Mouse (Mus musculus) MEL (cell line): Measurements from ENCODE around the gene Hsp90ab1. TPM values are rescaled to one million over a fixed set of nuclear protein-coding genes. Genes with fewer than 3 reads are reported as not detected.

Experiments
- DNase-seq: peaks from one replicate; pipeline ENCODE4 v3.0.0; 2011; ENCODE audit warnings: low read depth, low spot score
- H3K27ac ChIP-seq: 2 replicates; pipeline ENCODE4 v1.5.1; 2012; ENCODE audit warnings: low read depth, mild to moderate bottlenecking, control low read depth, low read length, moderate library complexity; ENCODE audit not compliant: control insufficient read depth
- H3K27me3 ChIP-seq, 2 experiments: fragments of 150-350 bp in 1 of 2; sonication (generic) in 1 of 2; 2 replicates each; pipeline ENCODE4 v1.6.1; 2012; ENCODE audit warnings: low read length in 2 of 2, mild to moderate bottlenecking in 2 of 2, improper control_type of control experiment in 1 of 2, moderate library complexity in 1 of 2; ENCODE audit not compliant: insufficient read depth in 2 of 2, control insufficient read depth in 1 of 2
- H3K36me3 ChIP-seq, 2 experiments: 2 replicates each; pipeline ENCODE4 v1.6.1; 2012 to 2014; ENCODE audit warnings: low read length in 2 of 2, improper control_type of control experiment in 1 of 2, inconsistent platforms in 1 of 2, mild to moderate bottlenecking in 1 of 2; ENCODE audit not compliant: insufficient read depth in 2 of 2, control insufficient read depth in 1 of 2
- H3K4me1 ChIP-seq, 2 experiments: fragments of 150-350 bp in 1 of 2; sonication (generic) in 1 of 2; 2 replicates each; pipeline ENCODE4 v1.6.1; 2012; ENCODE audit warnings: low read length in 2 of 2, improper control_type of control experiment in 1 of 2, mild to moderate bottlenecking in 1 of 2; ENCODE audit not compliant: insufficient read depth in 2 of 2, control insufficient read depth in 1 of 2
- H3K4me3 ChIP-seq, 2 experiments: fragments of 150-350 bp in 1 of 2; sonication (generic) in 1 of 2; 2 replicates each; pipeline ENCODE4 v1.5.1; 2012; ENCODE audit warnings: low read depth in 2 of 2, low read length in 2 of 2, mild to moderate bottlenecking in 2 of 2, moderate library complexity in 2 of 2, control low read depth in 1 of 2, improper control_type of control experiment in 1 of 2; ENCODE audit not compliant: control insufficient read depth in 1 of 2, insufficient read depth in 1 of 2
- H3K79me2 ChIP-seq: 2 replicates; pipeline ENCODE4 v1.6.1; 2012; ENCODE audit warnings: mild to moderate bottlenecking, low read length, moderate library complexity; ENCODE audit not compliant: control insufficient read depth, poor library complexity, insufficient read depth
- H3K9ac ChIP-seq: 2 replicates; pipeline ENCODE4 v1.6.1; 2012; ENCODE audit warnings: low read depth, mild to moderate bottlenecking, control low read depth, low read length, moderate library complexity; ENCODE audit not compliant: control insufficient read depth, poor library complexity, severe bottlenecking
- H3K9me3 ChIP-seq: fragments of 150-350 bp; sonication (generic); replicated peaks from 2 replicates; pipeline ENCODE4 v1.6.1; 2012; ENCODE audit warnings: mild to moderate bottlenecking, low read length, improper control_type of control experiment, moderate library complexity; ENCODE audit not compliant: insufficient read depth
- BHLHE40 ChIP-seq: IDR thresholded peaks from 2 replicates; pipeline ENCODE4 v1.6.1; 2012; ENCODE audit warnings: low read depth, mild to moderate bottlenecking, inconsistent platforms, low read length, improper control_type of control experiment, borderline replicate concordance
- CHD1 ChIP-seq: IDR thresholded peaks from 2 replicates; pipeline ENCODE4 v1.6.1; 2012; ENCODE audit warnings: low read depth, mild to moderate bottlenecking, inconsistent platforms, low read length, improper control_type of control experiment
- CHD2 ChIP-seq: IDR thresholded peaks from 2 replicates; pipeline ENCODE4 v1.6.1; 2011; ENCODE audit warnings: low read length, improper control_type of control experiment
- CTCF ChIP-seq, 3 experiments: IDR thresholded peaks in 2 of 3; conservative IDR thresholded peaks in 1 of 3; 2 replicates each; pipeline ENCODE4 v1.5.1; 2011 to 2012; ENCODE audit warnings: low read length in 3 of 3, low read depth in 2 of 3, mild to moderate bottlenecking in 2 of 3, improper control_type of control experiment in 1 of 3, inconsistent platforms in 1 of 3, mixed read lengths in 1 of 3, moderate library complexity in 1 of 3; ENCODE audit not compliant: control insufficient read depth in 1 of 3, insufficient read depth in 1 of 3, poor library complexity in 1 of 3, severe bottlenecking in 1 of 3
- E2F4 ChIP-seq: IDR thresholded peaks from 2 replicates; pipeline ENCODE4 v1.6.1; 2011; ENCODE audit warnings: low read depth, low read length, improper control_type of control experiment, borderline replicate concordance
- ELF1 ChIP-seq: IDR thresholded peaks from 2 replicates; pipeline ENCODE4 v1.6.1; 2014; ENCODE audit warnings: low read depth, mild to moderate bottlenecking, inconsistent platforms, low read length, improper control_type of control experiment, moderate library complexity
- ETS1 ChIP-seq: IDR thresholded peaks from 2 replicates; pipeline ENCODE4 v1.6.1; 2012; ENCODE audit warnings: low read depth, mild to moderate bottlenecking, inconsistent platforms, low read length, improper control_type of control experiment, moderate library complexity
- HCFC1 ChIP-seq: IDR thresholded peaks from 2 replicates; pipeline ENCODE4 v1.6.1; 2012; ENCODE audit warnings: low read depth, mild to moderate bottlenecking, inconsistent platforms, low read length, improper control_type of control experiment, moderate library complexity
- JUND ChIP-seq: IDR thresholded peaks from 2 replicates; pipeline ENCODE4 v1.6.1; 2011; ENCODE audit warnings: low read depth, mild to moderate bottlenecking, improper control_type of control experiment, low read length
- KAT2A ChIP-seq: conservative IDR thresholded peaks from 2 replicates; pipeline ENCODE4 v1.6.1; 2012; ENCODE audit warnings: low read depth, low read length, improper control_type of control experiment, inconsistent platforms
- MAFK ChIP-seq: IDR thresholded peaks from 2 replicates; pipeline ENCODE4 v1.6.1; 2011; ENCODE audit warnings: low read depth, mild to moderate bottlenecking, low read length, improper control_type of control experiment, borderline replicate concordance
- MAX ChIP-seq: IDR thresholded peaks from 2 replicates; pipeline ENCODE4 v1.6.1; 2011; ENCODE audit warnings: low read length, improper control_type of control experiment
- MAZ ChIP-seq: IDR thresholded peaks from 2 replicates; pipeline ENCODE4 v1.6.1; 2012; ENCODE audit warnings: low read depth, mild to moderate bottlenecking, inconsistent platforms, low read length, improper control_type of control experiment
- MEF2A ChIP-seq: IDR thresholded peaks from 2 replicates; pipeline ENCODE4 v1.6.1; 2014; ENCODE audit warnings: low read depth, mild to moderate bottlenecking, inconsistent platforms, low read length, improper control_type of control experiment; ENCODE audit not compliant: poor library complexity, insufficient replicate concordance, severe bottlenecking; ENCODE audit errors: extremely low read depth
- MYB ChIP-seq: IDR thresholded peaks from 2 replicates; pipeline ENCODE4 v1.6.1; 2011; ENCODE audit warnings: mild to moderate bottlenecking, low read depth, low read length, improper control_type of control experiment
- MYC ChIP-seq: IDR thresholded peaks from 2 replicates; pipeline ENCODE4 v1.6.1; 2011; ENCODE audit warnings: low read depth, mild to moderate bottlenecking, low read length, improper control_type of control experiment, moderate library complexity
- NELFE ChIP-seq: IDR thresholded peaks from 2 replicates; pipeline ENCODE4 v1.6.1; 2011; ENCODE audit warnings: low read depth, low read length, improper control_type of control experiment
- NRF1 ChIP-seq: IDR thresholded peaks from 2 replicates; pipeline ENCODE4 v1.6.1; 2014; ENCODE audit warnings: low read depth, mild to moderate bottlenecking, inconsistent platforms, low read length, improper control_type of control experiment, moderate library complexity; ENCODE audit not compliant: poor library complexity, insufficient read depth, severe bottlenecking
- POLR2A ChIP-seq, 2 experiments: IDR thresholded peaks; 2 replicates each; pipeline ENCODE4 v1.6.1; 2011 to 2012; ENCODE audit warnings: low read length in 2 of 2, mild to moderate bottlenecking in 2 of 2, control low read depth in 1 of 2, improper control_type of control experiment in 1 of 2, low read depth in 1 of 2, moderate library complexity in 1 of 2; ENCODE audit not compliant: control insufficient read depth in 1 of 2, insufficient read depth in 1 of 2, poor library complexity in 1 of 2
- POLR2AphosphoS2 ChIP-seq: IDR thresholded peaks from 2 replicates; pipeline ENCODE4 v1.6.1; 2011; ENCODE audit warnings: low read length, improper control_type of control experiment
- POLR2AphosphoS5 ChIP-seq: IDR thresholded peaks from 2 replicates; pipeline ENCODE4 v1.6.1; 2012; ENCODE audit warnings: low read depth, borderline replicate concordance, mild to moderate bottlenecking, inconsistent platforms, low read length, moderate library complexity, mixed read lengths
- RAD21 ChIP-seq: IDR thresholded peaks from 2 replicates; pipeline ENCODE4 v1.6.1; 2011; ENCODE audit warnings: mild to moderate bottlenecking, low read depth, low read length, improper control_type of control experiment
- RCOR1 ChIP-seq: IDR thresholded peaks from 2 replicates; pipeline ENCODE4 v1.6.1; 2012; ENCODE audit warnings: low read depth, mild to moderate bottlenecking, inconsistent platforms, low read length, improper control_type of control experiment
- SIN3A ChIP-seq: IDR thresholded peaks from 2 replicates; pipeline ENCODE4 v1.6.1; 2012; ENCODE audit warnings: low read length, improper control_type of control experiment, inconsistent platforms
- SMC3 ChIP-seq: IDR thresholded peaks from 2 replicates; pipeline ENCODE4 v1.6.1; 2011; ENCODE audit warnings: low read depth, low read length, improper control_type of control experiment
- TBP ChIP-seq: IDR thresholded peaks from 2 replicates; pipeline ENCODE4 v1.8.0; 2011; ENCODE audit warnings: low read depth, low read length, improper control_type of control experiment
- TCF12 ChIP-seq: IDR thresholded peaks from 2 replicates; pipeline ENCODE4 v1.6.1; 2014; ENCODE audit warnings: low read depth, mild to moderate bottlenecking, inconsistent platforms, low read length, improper control_type of control experiment, moderate library complexity
- UBTF ChIP-seq: IDR thresholded peaks from 2 replicates; pipeline ENCODE4 v1.6.1; 2012; ENCODE audit warnings: low read depth, mild to moderate bottlenecking, inconsistent platforms, low read length, improper control_type of control experiment, moderate library complexity, borderline replicate concordance; ENCODE audit not compliant: insufficient read depth
- USF1 ChIP-seq: IDR thresholded peaks from 2 replicates; pipeline ENCODE4 v1.6.1; 2014; ENCODE audit warnings: low read depth, mild to moderate bottlenecking, inconsistent platforms, low read length, improper control_type of control experiment, moderate library complexity
- USF2 ChIP-seq, 2 experiments: IDR thresholded peaks; 2 replicates each; pipeline ENCODE4 v1.6.1; 2011 to 2012; ENCODE audit warnings: improper control_type of control experiment in 2 of 2, low read length in 2 of 2, borderline replicate concordance in 1 of 2, inconsistent platforms in 1 of 2, low read depth in 1 of 2, mild to moderate bottlenecking in 1 of 2; ENCODE audit not compliant: insufficient read depth in 1 of 2
- ZC3H11A ChIP-seq: IDR thresholded peaks from 2 replicates; pipeline ENCODE4 v1.6.1; 2012; ENCODE audit warnings: low read depth, mild to moderate bottlenecking, inconsistent platforms, low read length, improper control_type of control experiment
- ZKSCAN1 ChIP-seq: IDR thresholded peaks from 2 replicates; pipeline ENCODE4 v1.6.1; 2012; ENCODE audit warnings: low read depth, mild to moderate bottlenecking, inconsistent platforms, low read length, improper control_type of control experiment, moderate library complexity
- ZMIZ1 ChIP-seq: IDR thresholded peaks from 2 replicates; pipeline ENCODE4 v1.6.1; 2012; ENCODE audit warnings: low read depth, mild to moderate bottlenecking, inconsistent platforms, low read length, improper control_type of control experiment, moderate library complexity
- ZNF384 ChIP-seq: IDR thresholded peaks from 2 replicates; pipeline ENCODE4 v1.6.1; 2012; ENCODE audit warnings: low read depth, mild to moderate bottlenecking, inconsistent platforms, low read length, improper control_type of control experiment
- polyA plus RNA-seq, 2 experiments: library from polyadenylated mRNA; stranded (reverse) in 1 of 2; unstranded in 1 of 2; fragments of >175 nt in 1 of 2; fragments of >200 nt in 1 of 2; gene quantifications; 2 replicates each; pipeline versions ENCODE4 v1.2.1 to v1.2.4; 2012; ENCODE audit warnings: low replicate concordance in 2 of 2, low read depth in 1 of 2; ENCODE audit not compliant: insufficient read length in 2 of 2, insufficient read depth in 1 of 2, missing spikeins in 1 of 2
- total RNA-seq: library from RNA; depleted of rRNA; stranded (reverse); fragments of 300-350 nt; gene quantifications from 2 replicates; pipeline ENCODE4 v1.2.3, GENCODE M21; 2012

The Hsp90ab1 gene
- total and polyA plus RNA-seq, 3 experiments, result 1,032 to 27,726 (median 4,130) TPM

DNA sequence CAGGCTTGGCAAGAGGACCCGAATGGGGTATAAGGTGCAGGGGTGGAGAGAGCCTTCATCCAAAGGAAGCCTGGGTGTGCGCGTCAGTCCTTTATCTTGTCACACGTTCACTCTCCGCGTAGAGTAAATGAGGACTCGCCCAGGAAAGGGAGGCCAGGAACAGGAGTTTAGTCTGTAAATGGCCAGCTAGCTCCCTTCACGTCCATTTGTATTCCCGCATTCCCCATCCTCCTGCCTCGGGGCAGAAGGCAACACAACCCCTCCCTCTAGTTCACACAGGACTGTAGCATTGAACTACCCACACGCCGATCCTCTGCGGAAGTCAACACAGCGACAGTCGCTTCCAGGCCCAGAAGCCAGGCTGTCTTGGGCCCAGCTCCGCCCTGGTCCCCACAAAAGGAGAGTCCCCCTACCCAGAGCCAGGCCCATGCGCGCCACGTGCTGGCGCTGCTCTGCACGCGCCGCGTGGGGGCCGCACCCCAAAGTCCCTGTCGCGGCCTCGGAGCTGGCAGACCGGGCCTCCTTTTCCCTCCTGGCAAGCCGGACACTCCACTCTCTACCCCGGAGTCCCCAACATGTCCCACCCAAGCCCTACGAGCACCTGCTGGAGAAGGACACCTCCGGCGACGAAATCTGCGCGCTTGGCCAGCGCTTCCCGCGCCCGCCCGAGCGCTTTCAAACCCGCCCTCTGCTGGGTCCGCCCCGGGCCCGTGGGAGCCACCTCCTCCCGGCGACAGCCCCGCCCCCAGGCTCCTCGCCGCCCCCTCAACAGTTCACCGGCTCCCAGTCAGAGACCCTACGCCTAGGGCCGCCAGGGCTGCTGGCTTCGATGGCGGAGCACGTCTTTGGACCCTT, 22.0 kb upstream of the Hsp90ab1 start:
- DNase-seq, result peak; percentile 87
- peak overlapping the region; percentile 80 for H3K9ac ChIP-seq
- peaks cover 41% of the 10 kb centered on the region for H3K79me2 ChIP-seq
- H3K36me3 ChIP-seq, result peaks cover 2 to 37% of the 10 kb centered on the region in 2 experiments; a peak in 3 of 4 replicates
- peak overlapping the region; percentile 64 for H3K27ac ChIP-seq
- H3K27me3 ChIP-seq, result no peaks in the 10 kb centered on the region
- no peaks in the 10 kb centered on the region for H3K9me3 ChIP-seq
- H3K4me3 ChIP-seq, result peak overlapping the region; percentile 60 to 80
- H3K4me1 ChIP-seq, result peaks cover 26 to 45% of the 10 kb centered on the region in 2 experiments
- TF ChIP-seq ZMIZ1 (peak; percentile 59; the same call in 1 of the 2 replicates), SMC3 (no peak), CHD2 (no peak), CTCF (IDR thresholded peaks at IDR 0.05 in 2 of 3, conservative IDR thresholded peaks at IDR 0.05 in 1 of 3; ENCODE audit: control insufficient read depth in 1 of 3, insufficient read depth in 1 of 3, low read depth in 2 of 3, low read length in 3 of 3, poor library complexity in 1 of 3, severe bottlenecking in 1 of 3) (no peak), MAFK (no peak), RAD21 (no peak), ETS1 (peak; percentile 20; the same call in 1 of the 2 replicates), RCOR1 (no peak), MYC (peak; percentile 88), MYB (no peak), POLR2A (IDR thresholded peaks at IDR 0.05; ENCODE audit: control insufficient read depth in 1 of 2, insufficient read depth in 1 of 2, low read depth in 1 of 2, low read length in 2 of 2, poor library complexity in 1 of 2) (peak; percentile 60 to 88; a peak in 3 of 4 replicates), MAX (peak; percentile 86), POLR2AphosphoS5 (no peak; the same call in 1 of the 2 replicates), ZNF384 (no peak), USF1 (0 out of 2 replicates have a peak, but pooled peaks have one; percentile 0), HCFC1 (peak; percentile 29; the same call in 1 of the 2 replicates), ELF1 (no peak), SIN3A (peak; percentile 20; the same call in 1 of the 2 replicates), UBTF (peak; percentile 19; the same call in 1 of the 2 replicates), NRF1 (no peak), TBP (peak; percentile 47), BHLHE40 (no peak), POLR2AphosphoS2 (no peak; the same call in 1 of the 2 replicates), CHD1 (no peak), ZC3H11A (no peak), JUND (no peak), E2F4 (peak; percentile 15; the same call in 1 of the 2 replicates), MEF2A (no peak), MAZ (no peak; the same call in 1 of the 2 replicates), TCF12 (peak; percentile 21; the same call in 1 of the 2 replicates), KAT2A (no peak), USF2 (IDR thresholded peaks at IDR 0.05; ENCODE audit: borderline replicate concordance in 1 of 2, insufficient read depth in 1 of 2, low read depth in 1 of 2, low read length in 2 of 2) (no peak), NELFE (peak; percentile 71), ZKSCAN1 (no peak)
